Mouse (Mus musculus): Measurements from ENCODE around the gene Snx18. TPM values are rescaled to one million over a fixed set of nuclear protein-coding genes. Genes with fewer than 3 reads are reported as not detected.

The Snx18 gene
- 10 to 100 TPM; 37.7 to 39.2 TPM for polyA plus RNA-seq (2017; shearing (Covaris generic))

DNA sequence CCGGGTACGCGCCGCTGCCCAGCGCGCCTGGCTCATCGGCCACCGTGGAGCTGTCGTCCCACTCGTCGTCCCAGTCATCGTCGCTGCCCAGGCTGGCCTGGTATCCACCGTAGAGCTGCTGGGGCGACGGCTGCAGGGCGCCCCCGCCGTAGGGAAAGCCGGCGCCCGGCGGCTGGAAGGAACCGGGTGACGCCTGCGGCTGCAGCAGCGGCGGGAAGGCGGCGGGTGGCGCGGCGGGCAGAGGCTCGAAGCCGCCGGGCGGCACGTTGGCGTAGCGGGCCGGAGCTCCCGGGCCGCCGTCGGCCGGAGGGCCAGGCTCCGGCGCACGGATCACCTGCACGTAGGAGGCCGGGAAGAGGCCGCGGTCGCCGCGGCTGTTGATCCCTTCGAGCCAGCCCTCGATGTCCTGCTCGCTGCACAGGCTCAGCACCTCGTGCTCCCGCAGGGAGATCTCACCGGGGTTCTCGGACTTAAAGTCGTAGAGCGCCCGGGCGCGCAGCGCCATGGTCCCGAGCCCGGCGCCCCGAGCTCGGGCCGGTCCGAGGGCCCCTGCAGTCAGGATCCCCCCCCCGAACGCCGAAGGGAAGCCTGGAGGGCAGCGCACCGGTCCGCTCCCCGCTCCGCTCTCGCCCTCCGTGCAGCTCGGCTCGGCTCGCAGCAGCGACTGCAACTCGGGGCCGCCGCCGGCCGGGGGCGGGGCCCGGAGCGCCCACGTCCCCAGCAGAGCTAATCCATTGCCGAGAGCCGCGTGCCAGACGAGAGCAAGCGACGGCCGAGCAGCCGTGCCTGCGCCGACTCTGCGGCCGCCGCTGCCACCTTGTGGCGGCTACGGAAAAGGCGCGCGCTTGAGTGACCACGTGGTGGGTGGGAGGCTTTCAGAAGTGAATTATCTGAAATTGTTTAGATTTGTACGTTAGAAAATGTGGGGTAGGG, at the start of gene Snx18:
Gene Snx18 (minus strand): TSS at position 674 of the 933 bp plus-strand sequence.

DNA sequence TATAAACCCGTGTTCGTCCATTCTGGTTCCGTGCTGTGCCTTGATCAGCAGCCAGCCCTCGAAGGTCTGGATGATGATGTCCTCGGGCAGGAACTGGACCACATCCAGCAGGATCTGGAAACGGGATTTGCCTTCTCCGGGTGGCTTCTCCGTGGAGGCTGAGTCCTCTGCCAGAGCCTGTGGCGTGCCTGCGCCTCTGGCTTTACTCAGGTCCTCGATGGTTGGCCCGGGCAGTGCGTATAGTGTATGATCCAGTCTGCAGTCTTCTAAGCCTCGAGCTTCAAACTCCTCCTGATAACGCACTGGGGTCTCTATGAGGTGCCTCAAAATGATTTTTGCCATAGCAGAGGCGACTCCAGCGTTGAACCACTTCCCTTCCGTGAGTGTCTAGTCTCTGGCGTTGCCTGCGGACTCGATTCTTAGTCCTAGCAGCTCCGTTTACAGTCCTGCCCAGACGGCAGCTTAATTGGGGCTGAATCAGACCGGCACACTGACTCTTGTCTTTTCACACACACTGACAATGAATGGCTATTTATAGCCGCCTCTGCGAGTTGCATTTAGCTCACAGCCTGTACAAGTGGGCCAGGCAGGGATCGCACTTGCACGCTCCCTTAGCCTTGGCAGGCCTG, 44.9 kb upstream of the Snx18 start, which contains the start of gene Hspb3:
Gene Hspb3 (minus strand): TSS at position 526 of the 629 bp plus-strand sequence.

Other genes with a start within 250 kb of the Snx18 start
- not detected for gene Hspb3, start 45.1 kb upstream of the Snx18 start, polyA plus RNA-seq (2017; shearing (Covaris generic))
- gene Arl15, start 175.9 kb upstream of the Snx18 start, polyA plus RNA-seq (2017; shearing (Covaris generic)), result 10 to 100 TPM; 14.5 to 19.3 TPM

All from inflammation-experienced regulatory T-cells (primary cell).